Mouse (Mus musculus) left cerebral cortex, postnatal 36 days (tissue): Measurements from ENCODE around the gene D17H6S53E. TPM values are rescaled to one million over a fixed set of nuclear protein-coding genes. Genes with fewer than 3 reads are reported as not detected.

ENCODE experiments used
- DNase-seq, 2 experiments: peaks; one replicate each; pipeline ENCODE4 v3.0.0; 2021 to 2022; ENCODE audit warnings: low spot score in 2 of 2, mixed read lengths in 1 of 2
- intact Hi-C: fragments of 180-260 bp; cut with DNase I; formaldehyde crosslinking; loops from one replicate; pipeline ENCODE4 v1.15.1; 2025
- total RNA-seq, 2 experiments: library from RNA; stranded (reverse); gene quantifications; 2 replicates each; pipeline ENCODE4 v1.2.3; 2021

Gene D17H6S53E
- total RNA-seq, 2 experiments from 2014 or later = 26.7 to 31.0 TPM

- DNase-seq = no peak
- intact Hi-C loops = no loop called here
Observed at GRCm38 (mm10) chr17:35127017-35127416, 844 bp downstream of the D17H6S53E start.

GRCm38 (mm10) chr17:35128996-35129395, 2.8 kb downstream of the D17H6S53E start:
- DNase-seq = no peak
- intact Hi-C loops = no loop called here

- intact Hi-C loops = no loop called here
Observed at GRCm38 (mm10) chr17:35131038-35131437, 4.9 kb downstream of the D17H6S53E start.

GRCm38 (mm10) chr17:35131500-35132173, 5.5 kb downstream of the D17H6S53E start, which contains the start of gene Apom:
TSS of gene Apom (minus strand) at chr17:35132050.
- DNase-seq = no peak
- intact Hi-C loops = no loop called here

More at GRCm38 (mm10) chr17:35131038-35131437, 4.9 kb downstream of the D17H6S53E start:
- no peak for DNase-seq

- intact Hi-C loops = no loop called here
- no peak for DNase-seq
Observed at GRCm38 (mm10) chr17:35132174-35132560, 6.0 kb downstream of the D17H6S53E start.

- intact Hi-C loops = no loop called here
- DNase-seq = no peak
Observed at GRCm38 (mm10) chr17:35133517-35133916, 7.3 kb downstream of the D17H6S53E start.

- DNase-seq = peak; percentile 96
- intact Hi-C loops = loop anchor here (1.0 kb wide), 1 partner anchor 29 kb away; the partner anchor contains the start of gene Prrc2a
Observed at GRCm38 (mm10) chr17:35134801-35135590, 8.8 kb downstream of the D17H6S53E start, which contains the start of gene Bag6. TSS of gene Bag6 (plus strand) at chr17:35135178.

GRCm38 (mm10) chr17:35135591-35136320, 9.6 kb downstream of the D17H6S53E start:
- intact Hi-C loops = loop anchor here (1.0 kb wide), 1 partner anchor 29 kb away; the partner anchor contains the start of gene Prrc2a
- no peak for DNase-seq

- intact Hi-C loops = no loop called here
- no peak for DNase-seq
Observed at GRCm38 (mm10) chr17:35139269-35139668, 13.1 kb downstream of the D17H6S53E start.

- DNase-seq = no peak
- intact Hi-C loops = no loop called here
Observed at GRCm38 (mm10) chr17:35140490-35140996, 14.4 kb downstream of the D17H6S53E start.

GRCm38 (mm10) chr17:35141971-35142370, 15.8 kb downstream of the D17H6S53E start:
- intact Hi-C loops = no loop called here
- no peak for DNase-seq

GRCm38 (mm10) chr17:35146139-35146538, 20.0 kb downstream of the D17H6S53E start:
- intact Hi-C loops = no loop called here

GRCm38 (mm10) chr17:35147348-35147747, 21.2 kb downstream of the D17H6S53E start:
- intact Hi-C loops = no loop called here

More at GRCm38 (mm10) chr17:35146139-35146538, 20.0 kb downstream of the D17H6S53E start:
- DNase-seq = no peak

GRCm38 (mm10) chr17:35147922-35148639, 21.9 kb downstream of the D17H6S53E start:
- no peak for DNase-seq
- intact Hi-C loops = no loop called here

More at GRCm38 (mm10) chr17:35147348-35147747, 21.2 kb downstream of the D17H6S53E start:
- DNase-seq = no peak

GRCm38 (mm10) chr17:35152121-35152520, 25.9 kb downstream of the D17H6S53E start:
- intact Hi-C loops = no loop called here

GRCm38 (mm10) chr17:35153077-35153476, 26.9 kb downstream of the D17H6S53E start:
- intact Hi-C loops = no loop called here
- no peak for DNase-seq

More at GRCm38 (mm10) chr17:35152121-35152520, 25.9 kb downstream of the D17H6S53E start:
- no peak for DNase-seq

GRCm38 (mm10) chr17:35153931-35154330, 27.8 kb downstream of the D17H6S53E start:
- no peak for DNase-seq
- intact Hi-C loops = no loop called here

GRCm38 (mm10) chr17:35154616-35155015, 28.4 kb downstream of the D17H6S53E start:
- intact Hi-C loops = no loop called here
- no peak for DNase-seq

GRCm38 (mm10) chr17:35155451-35155850, 29.3 kb downstream of the D17H6S53E start:
- DNase-seq = no peak
- intact Hi-C loops = no loop called here
